Mouse (Mus musculus) spleen, adult 12 weeks (tissue): Measurements from ENCODE around the gene Mctp2.

Experiments
- DNase-seq: peaks from one replicate; pipeline ENCODE4 v3.0.0; 2022; ENCODE audit warnings: low spot score

Gene Mctp2

DNA sequence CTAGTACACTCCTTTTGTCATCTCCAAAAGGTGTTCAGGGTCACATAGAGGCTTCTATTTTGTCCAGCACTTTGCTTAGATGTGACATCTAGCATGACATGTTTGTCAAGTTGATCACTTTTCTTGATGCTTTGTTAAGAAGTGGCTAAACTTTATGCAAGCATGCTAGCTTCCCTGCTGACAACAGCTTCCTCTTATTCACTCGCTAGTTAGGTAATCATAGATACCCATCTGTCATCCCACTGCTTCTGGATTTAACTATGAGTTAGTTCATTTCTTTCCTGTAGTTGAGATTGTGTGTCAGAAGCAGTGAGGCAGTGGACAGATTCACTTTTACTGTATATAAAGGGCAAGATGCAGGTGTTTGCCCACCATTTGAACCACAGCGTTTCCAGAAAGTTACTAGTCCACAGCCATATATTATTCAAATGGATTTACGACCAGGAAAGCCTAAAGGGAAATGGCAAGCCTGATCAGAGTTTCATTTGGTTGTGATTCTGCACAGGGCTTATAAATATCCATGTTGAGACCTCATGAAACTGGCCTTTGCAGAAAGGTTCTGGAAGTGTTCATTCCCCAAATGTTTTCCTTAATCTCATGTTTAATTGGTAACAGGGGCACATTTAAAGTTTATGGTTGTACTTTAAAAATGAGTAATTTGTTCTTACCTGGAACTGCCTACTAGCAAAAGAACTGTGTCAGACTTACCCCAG, 216.8 kb downstream of the Mctp2 start:
- no peak for DNase-seq

- DNase-seq: no peak
Observed at GRCm38 (mm10) chr7:72080705-72081104, 225.7 kb downstream of the Mctp2 start.

DNA sequence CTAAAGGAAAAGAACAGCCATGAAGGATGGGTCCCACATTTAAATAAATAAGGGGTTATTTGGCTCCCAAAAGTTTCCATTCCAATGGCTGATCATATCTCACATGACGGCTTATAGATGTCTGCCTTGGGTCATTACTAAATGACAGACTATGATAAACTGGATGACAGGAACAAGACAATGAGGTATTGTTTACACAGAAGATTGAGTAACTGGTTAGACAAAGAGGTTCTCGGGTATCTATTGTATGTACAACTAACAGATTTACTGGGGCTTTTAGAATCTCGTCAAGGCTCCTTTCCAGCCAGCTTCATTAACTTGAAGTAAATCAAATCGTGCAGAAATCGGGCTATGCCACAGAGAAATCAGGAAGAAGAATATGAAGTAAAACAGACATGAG, 227.5 kb downstream of the Mctp2 start:
- no peak for DNase-seq

DNA sequence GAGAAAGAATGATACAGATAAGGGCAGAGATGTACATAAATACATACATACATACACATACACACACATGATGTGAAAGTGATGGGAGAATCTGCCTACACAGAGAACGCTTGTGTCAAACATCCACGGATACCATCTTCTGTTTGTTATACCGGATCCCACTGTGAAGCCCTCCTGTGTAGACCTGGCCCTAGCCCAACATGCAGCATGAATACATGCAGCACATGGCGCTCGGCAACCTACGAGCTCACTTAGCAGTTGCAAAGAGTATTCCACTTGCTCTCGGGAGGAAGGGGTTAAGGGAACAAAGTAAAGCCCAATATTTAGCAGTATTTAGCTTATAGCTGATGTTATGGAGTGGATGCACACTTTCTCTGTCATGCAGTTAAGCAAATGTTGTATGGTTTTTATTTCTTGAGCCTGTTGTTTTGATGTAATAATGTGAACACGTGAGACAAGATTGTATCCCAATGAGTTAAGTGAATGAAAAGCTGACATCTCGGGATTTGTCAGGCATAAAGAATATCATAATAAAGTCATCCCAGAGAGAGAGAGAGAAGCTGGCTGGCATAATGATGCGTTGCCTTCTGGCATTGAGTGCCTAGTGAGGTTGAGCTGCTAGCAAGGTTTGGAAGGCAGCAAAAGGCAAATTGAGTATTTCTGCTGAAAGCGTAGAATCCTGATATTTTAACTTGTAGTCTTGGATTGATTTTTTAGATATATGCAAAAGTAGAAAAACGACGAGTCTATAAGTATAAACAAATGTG, 234.8 kb downstream of the Mctp2 start:
- no peak for DNase-seq

GRCm38 (mm10) chr7:72068454-72068853, 238.0 kb downstream of the Mctp2 start:
- no peak for DNase-seq

DNA sequence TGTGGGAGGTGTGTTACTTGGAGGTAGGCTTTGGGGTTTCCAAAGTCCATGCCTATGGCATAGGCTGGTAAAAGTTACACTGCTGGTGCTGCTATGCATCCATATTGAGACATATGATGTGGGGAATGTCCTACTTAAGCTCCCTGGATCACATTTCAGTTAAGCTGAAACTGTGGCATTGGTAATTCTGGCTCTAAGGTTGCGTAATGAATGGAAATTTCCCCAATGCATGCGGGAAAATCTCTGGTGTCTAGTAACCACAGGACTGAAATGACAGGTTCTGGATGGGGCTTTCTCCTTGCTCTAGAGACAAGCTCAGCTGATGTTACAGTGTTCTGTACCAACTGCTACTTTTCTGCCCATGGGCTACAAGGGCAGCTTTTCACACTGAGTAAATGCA, 240.1 kb downstream of the Mctp2 start:
- no peak for DNase-seq

- DNase-seq: no peak
Observed at GRCm38 (mm10) chr7:72051759-72052158, 254.6 kb downstream of the Mctp2 start.

- DNase-seq: no peak
Observed at GRCm38 (mm10) chr7:72047588-72048585, 258.5 kb downstream of the Mctp2 start.
